Mouse (Mus musculus): Measurements from ENCODE around the gene Hist1h2bm.

DNA sequence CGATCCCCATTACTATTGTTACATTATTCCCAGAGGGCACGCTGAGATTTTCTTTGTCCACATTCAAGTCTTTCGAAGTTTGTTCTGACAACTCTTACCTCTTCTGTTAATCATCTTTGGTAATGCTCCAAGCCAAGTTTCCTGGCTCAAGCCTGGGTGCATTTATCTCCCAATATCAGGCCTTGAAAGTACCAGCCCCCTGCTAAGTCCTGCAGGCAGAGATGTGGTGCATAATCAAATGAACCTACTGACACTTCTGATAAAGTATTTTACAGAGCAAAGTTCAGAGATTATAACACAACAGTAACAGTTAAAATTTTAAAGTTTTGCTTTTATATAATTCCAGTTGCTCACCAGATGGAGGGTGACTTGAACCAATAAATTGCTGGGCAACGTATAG lies 10.1 kb upstream of the Hist1h2bm start:
- TF ChIP-seq CTCF (IDR thresholded peaks at IDR 0.05; ENCODE audit: low read depth, low read length) (no peak), POLR2A (IDR thresholded peaks at IDR 0.05; ENCODE audit: insufficient read depth, low read length) (no peak)
